Mouse (Mus musculus): ENCODE results near the gene Pdlim5. TPM values are rescaled to one million over a fixed set of nuclear protein-coding genes. Genes with fewer than 3 reads are reported as not detected.
A peak's percentile ranks its signal among the peaks of the same experiment; 100 is the strongest.

The Pdlim5 gene
- polyA plus RNA-seq, 1 experiment from 2014 or later, result 10.0 TPM

GRCm38 (mm10) chr3:142276506-142276905, 119.0 kb downstream of the Pdlim5 start:
- ATAC-seq, result no peak
- Histone ChIP-seq H3K4me2 (ENCODE audit: low read length) (no peak overlapping the region), H3K27me3 (replicated peaks; ENCODE audit: control insufficient read depth, insufficient read depth, low read length) (no peaks in the 10 kb centered on the region), H3K4me3 (replicated peaks; ENCODE audit: low read length) (no peak overlapping the region), H3K27ac (ENCODE audit: low read length) (no peak overlapping the region), H3K4me1 (replicated peaks; ENCODE audit: control insufficient read depth, insufficient read depth, low read length) (peaks cover 8% of the 10 kb centered on the region; the same call in 1 of the 2 replicates), H3K36me3 (ENCODE audit: control insufficient read depth, insufficient read depth) (no peaks in the 10 kb centered on the region), H3K9me3 (ENCODE audit: control insufficient read depth, low read length) (no peaks in the 10 kb centered on the region), H3K9ac (replicated peaks; ENCODE audit: low read depth, low read length) (no peak overlapping the region)
- WGBS, result 81% methylated on average over 3 of the region's 3 CpGs

DNA sequence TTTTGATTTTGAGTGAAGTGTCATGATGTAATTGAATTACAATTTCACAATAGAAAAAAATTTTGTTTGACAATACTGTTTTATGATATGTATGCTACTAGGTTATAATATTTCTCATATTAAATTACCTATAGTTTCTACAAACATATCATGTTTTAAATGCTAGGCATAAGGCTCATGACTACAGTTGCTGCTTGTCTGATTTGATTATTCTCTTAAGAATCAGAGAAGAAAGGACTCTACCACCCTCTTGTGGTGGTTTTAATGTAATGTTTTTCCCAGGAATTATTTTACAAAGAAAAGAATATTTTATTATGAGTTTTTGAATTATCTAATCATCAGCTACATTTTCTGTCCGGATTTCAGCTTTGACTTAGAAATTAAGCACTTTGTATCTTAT, 120.5 kb downstream of the Pdlim5 start:
- no peaks in the 10 kb centered on the region for H3K9me3 ChIP-seq (ENCODE audit: control insufficient read depth, low read length)
- no peak overlapping the region for H3K4me3 ChIP-seq (replicated peaks; ENCODE audit: low read length)
- no peak overlapping the region for H3K9ac ChIP-seq (replicated peaks; ENCODE audit: low read depth, low read length)
- H3K4me2 ChIP-seq (ENCODE audit: low read length), result no peak overlapping the region
- H3K4me1 ChIP-seq (replicated peaks; ENCODE audit: control insufficient read depth, insufficient read depth, low read length), result no peaks in the 10 kb centered on the region
- H3K27me3 ChIP-seq (replicated peaks; ENCODE audit: control insufficient read depth, insufficient read depth, low read length), result no peaks in the 10 kb centered on the region
- peak; percentile 64; the same call in 1 of the 2 replicates for ATAC-seq
- no peaks in the 10 kb centered on the region for H3K36me3 ChIP-seq (ENCODE audit: control insufficient read depth, insufficient read depth)
- H3K27ac ChIP-seq (ENCODE audit: low read length), result no peak overlapping the region
- 6% methylated on average over 1 of the region's 1 CpGs for WGBS

DNA sequence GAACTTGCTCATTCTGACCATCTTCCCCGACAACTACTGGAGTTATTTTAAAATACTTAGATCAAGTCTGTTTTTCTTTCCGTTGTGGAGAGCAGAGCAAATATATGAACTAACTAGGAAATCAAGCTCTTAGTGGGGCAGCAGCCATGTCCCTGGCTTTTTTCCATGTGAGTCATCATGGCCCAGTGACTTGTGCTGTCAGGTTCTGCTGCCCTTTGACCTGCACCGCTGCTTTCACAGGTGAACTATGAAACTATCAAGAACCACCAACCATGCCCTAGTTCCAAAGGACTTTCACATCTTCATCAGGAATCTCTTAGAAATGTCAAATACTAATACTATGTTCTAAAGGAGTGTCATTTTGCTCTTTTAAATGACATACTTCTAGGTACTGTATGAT, 121.0 kb downstream of the Pdlim5 start:
- 97% methylated on average over 3 of the region's 3 CpGs for WGBS
- 0 out of 2 replicates have a peak, but pooled peaks have one; percentile 12 for ATAC-seq
- no peaks in the 10 kb centered on the region for H3K36me3 ChIP-seq (ENCODE audit: control insufficient read depth, insufficient read depth)
- H3K27ac ChIP-seq (ENCODE audit: low read length), result no peak overlapping the region
- no peaks in the 10 kb centered on the region for H3K4me1 ChIP-seq (replicated peaks; ENCODE audit: control insufficient read depth, insufficient read depth, low read length)
- no peaks in the 10 kb centered on the region for H3K27me3 ChIP-seq (replicated peaks; ENCODE audit: control insufficient read depth, insufficient read depth, low read length)
- no peak overlapping the region for H3K4me3 ChIP-seq (replicated peaks; ENCODE audit: low read length)
- H3K9ac ChIP-seq (replicated peaks; ENCODE audit: low read depth, low read length), result no peak overlapping the region
- H3K9me3 ChIP-seq (ENCODE audit: control insufficient read depth, low read length), result no peaks in the 10 kb centered on the region
- no peak overlapping the region for H3K4me2 ChIP-seq (ENCODE audit: low read length)

DNA sequence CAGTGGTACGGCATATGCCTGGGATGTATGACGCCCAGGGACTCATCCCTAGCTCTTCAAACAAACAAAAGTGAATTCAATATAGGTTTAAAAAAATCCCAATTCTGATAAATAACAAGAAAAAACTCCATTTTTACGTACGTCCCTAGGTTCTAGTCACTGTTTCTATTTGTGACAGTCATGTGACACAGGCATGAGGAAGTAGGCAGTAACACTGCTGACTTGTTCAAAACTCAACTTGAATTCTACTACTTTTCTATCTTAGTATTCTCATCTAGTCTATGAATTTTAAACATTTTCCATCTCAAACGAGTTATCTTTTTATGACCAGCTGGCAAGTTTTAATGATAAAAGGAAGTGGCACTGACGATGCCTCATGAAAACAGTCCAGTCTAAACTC, 122.2 kb downstream of the Pdlim5 start:
- WGBS, result 87% methylated on average over 6 of the region's 6 CpGs
- Histone ChIP-seq H3K4me1 (replicated peaks; ENCODE audit: control insufficient read depth, insufficient read depth, low read length) (no peaks in the 10 kb centered on the region), H3K27ac (ENCODE audit: low read length) (no peak overlapping the region), H3K9ac (replicated peaks; ENCODE audit: low read depth, low read length) (no peak overlapping the region), H3K27me3 (replicated peaks; ENCODE audit: control insufficient read depth, insufficient read depth, low read length) (no peaks in the 10 kb centered on the region), H3K9me3 (ENCODE audit: control insufficient read depth, low read length) (no peaks in the 10 kb centered on the region), H3K4me3 (replicated peaks; ENCODE audit: low read length) (no peak overlapping the region), H3K4me2 (ENCODE audit: low read length) (no peak overlapping the region), H3K36me3 (ENCODE audit: control insufficient read depth, insufficient read depth) (no peaks in the 10 kb centered on the region)
- no peak for ATAC-seq

- H3K4me2 ChIP-seq (ENCODE audit: low read length), result no peak overlapping the region
- ATAC-seq, result no peak
- H3K9me3 ChIP-seq (ENCODE audit: control insufficient read depth, low read length), result no peaks in the 10 kb centered on the region
- no peaks in the 10 kb centered on the region for H3K36me3 ChIP-seq (ENCODE audit: control insufficient read depth, insufficient read depth)
- no peaks in the 10 kb centered on the region for H3K27me3 ChIP-seq (replicated peaks; ENCODE audit: control insufficient read depth, insufficient read depth, low read length)
- 33% methylated on average over 2 of the region's 2 CpGs for WGBS
- H3K4me3 ChIP-seq (replicated peaks; ENCODE audit: low read length), result no peak overlapping the region
- no peaks in the 10 kb centered on the region; the same call in 1 of the 2 replicates for H3K4me1 ChIP-seq (replicated peaks; ENCODE audit: control insufficient read depth, insufficient read depth, low read length)
- no peak overlapping the region for H3K9ac ChIP-seq (replicated peaks; ENCODE audit: low read depth, low read length)
- H3K27ac ChIP-seq (ENCODE audit: low read length), result no peak overlapping the region
Observed at GRCm38 (mm10) chr3:142256371-142256770, 139.1 kb downstream of the Pdlim5 start.

GRCm38 (mm10) chr3:142252086-142252485, 143.4 kb downstream of the Pdlim5 start:
- H3K4me3 ChIP-seq (replicated peaks; ENCODE audit: low read length), result no peak overlapping the region
- H3K27me3 ChIP-seq (replicated peaks; ENCODE audit: control insufficient read depth, insufficient read depth, low read length), result no peaks in the 10 kb centered on the region
- no peaks in the 10 kb centered on the region for H3K36me3 ChIP-seq (ENCODE audit: control insufficient read depth, insufficient read depth)
- H3K9me3 ChIP-seq (ENCODE audit: control insufficient read depth, low read length), result no peaks in the 10 kb centered on the region
- no peak overlapping the region for H3K4me2 ChIP-seq (ENCODE audit: low read length)
- H3K27ac ChIP-seq (ENCODE audit: low read length), result no peak overlapping the region
- ATAC-seq, result no peak
- 91% methylated on average over 1 of the region's 1 CpGs for WGBS
- no peaks in the 10 kb centered on the region; the same call in 1 of the 2 replicates for H3K4me1 ChIP-seq (replicated peaks; ENCODE audit: control insufficient read depth, insufficient read depth, low read length)
- H3K9ac ChIP-seq (replicated peaks; ENCODE audit: low read depth, low read length), result no peak overlapping the region

GRCm38 (mm10) chr3:142249458-142249857, 146.0 kb downstream of the Pdlim5 start:
- WGBS, result 61% methylated on average over 2 of the region's 2 CpGs
- no peaks in the 10 kb centered on the region for H3K4me1 ChIP-seq (replicated peaks; ENCODE audit: control insufficient read depth, insufficient read depth, low read length)
- no peak overlapping the region for H3K4me3 ChIP-seq (replicated peaks; ENCODE audit: low read length)
- no peaks in the 10 kb centered on the region for H3K27me3 ChIP-seq (replicated peaks; ENCODE audit: control insufficient read depth, insufficient read depth, low read length)
- no peak overlapping the region for H3K9ac ChIP-seq (replicated peaks; ENCODE audit: low read depth, low read length)
- H3K9me3 ChIP-seq (ENCODE audit: control insufficient read depth, low read length), result no peaks in the 10 kb centered on the region
- no peak overlapping the region for H3K4me2 ChIP-seq (ENCODE audit: low read length)
- no peak overlapping the region for H3K27ac ChIP-seq (ENCODE audit: low read length)
- no peaks in the 10 kb centered on the region for H3K36me3 ChIP-seq (ENCODE audit: control insufficient read depth, insufficient read depth)
- no peak for ATAC-seq

DNA sequence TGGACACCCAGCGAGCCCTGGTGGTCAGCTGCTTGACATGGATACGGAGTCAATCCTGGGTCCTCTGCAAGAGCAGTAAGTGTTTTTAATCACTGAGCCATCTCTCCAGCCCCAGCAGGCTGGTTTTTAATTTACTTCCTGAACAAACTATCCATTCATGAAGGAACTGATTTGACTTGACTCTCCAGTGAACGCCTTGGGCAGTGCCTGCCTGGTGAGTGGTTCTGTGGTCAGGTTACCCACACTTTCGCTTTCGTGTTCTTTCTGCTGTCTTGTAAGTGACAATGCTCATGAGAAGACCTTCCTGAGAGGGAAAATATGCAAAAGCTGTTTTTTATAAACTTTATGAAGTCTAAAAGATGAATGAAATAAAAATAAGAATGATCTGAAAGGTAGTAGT, 152.2 kb downstream of the Pdlim5 start:
- WGBS, result 91% methylated on average over 5 of the region's 5 CpGs
- Histone ChIP-seq H3K27me3 (replicated peaks; ENCODE audit: control insufficient read depth, insufficient read depth, low read length) (no peaks in the 10 kb centered on the region), H3K9ac (replicated peaks; ENCODE audit: low read depth, low read length) (no peak overlapping the region), H3K4me1 (replicated peaks; ENCODE audit: control insufficient read depth, insufficient read depth, low read length) (peaks cover 10% of the 10 kb centered on the region), H3K4me3 (replicated peaks; ENCODE audit: low read length) (no peak overlapping the region), H3K9me3 (ENCODE audit: control insufficient read depth, low read length) (no peaks in the 10 kb centered on the region), H3K27ac (ENCODE audit: low read length) (no peak overlapping the region), H3K36me3 (ENCODE audit: control insufficient read depth, insufficient read depth) (no peaks in the 10 kb centered on the region), H3K4me2 (ENCODE audit: low read length) (no peak overlapping the region)
- ATAC-seq, result no peak

DNA sequence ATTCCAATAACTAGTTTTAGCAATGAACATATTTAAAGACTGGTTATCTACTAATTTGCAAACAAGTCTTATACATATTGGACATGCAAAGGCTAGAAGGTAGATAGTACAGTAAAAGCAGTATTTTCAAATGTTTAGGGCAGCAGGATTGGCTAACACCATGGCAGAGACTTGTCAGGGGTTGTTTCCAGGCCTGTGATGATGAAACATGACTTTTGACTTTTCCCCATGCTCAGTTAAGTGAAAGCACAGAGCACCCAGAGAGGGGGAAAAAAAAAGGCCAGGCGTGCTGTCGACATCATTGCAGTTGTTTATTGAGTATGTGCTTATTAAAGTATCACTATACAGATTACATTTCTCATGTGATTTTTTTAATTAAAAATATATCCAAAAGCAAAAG, 156.2 kb downstream of the Pdlim5 start:
- Histone ChIP-seq H3K27me3 (replicated peaks; ENCODE audit: control insufficient read depth, insufficient read depth, low read length) (no peaks in the 10 kb centered on the region), H3K9ac (replicated peaks; ENCODE audit: low read depth, low read length) (no peak overlapping the region), H3K4me1 (replicated peaks; ENCODE audit: control insufficient read depth, insufficient read depth, low read length) (peaks cover 17% of the 10 kb centered on the region), H3K27ac (ENCODE audit: low read length) (no peak overlapping the region), H3K4me2 (ENCODE audit: low read length) (no peak overlapping the region), H3K36me3 (ENCODE audit: control insufficient read depth, insufficient read depth) (no peaks in the 10 kb centered on the region), H3K9me3 (ENCODE audit: control insufficient read depth, low read length) (no peaks in the 10 kb centered on the region), H3K4me3 (replicated peaks; ENCODE audit: low read length) (no peak overlapping the region)
- ATAC-seq, result no peak
- WGBS, result 91% methylated on average over 2 of the region's 2 CpGs
